Mouse (Mus musculus): Measurements from ENCODE around the gene Notch2.

DNA sequence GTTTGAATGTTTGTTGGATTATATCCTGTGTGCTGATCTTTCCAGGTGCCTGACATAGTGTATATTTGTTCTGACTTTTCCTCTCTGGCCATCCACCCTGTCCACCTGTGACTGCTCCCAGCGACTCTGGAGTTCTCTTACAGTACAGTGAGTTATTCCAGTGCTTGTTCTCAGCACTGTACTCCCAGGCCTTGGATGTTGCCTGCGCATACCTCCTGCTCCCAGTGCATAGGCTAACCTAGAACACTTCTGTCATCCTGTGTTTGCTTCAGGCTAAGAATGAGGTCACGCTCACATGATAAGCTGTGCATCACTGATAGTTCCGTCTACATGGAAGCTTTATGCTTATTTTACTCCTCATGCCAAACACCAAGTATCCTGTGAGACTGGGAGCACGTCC is 115.4 kb downstream of the Notch2 start:
- TF ChIP-seq EP300 (IDR thresholded peaks at IDR 0.05): no peak
- TF ChIP-seq CTCF (IDR thresholded peaks at IDR 0.05): no peak

All from lung, postnatal 0 days (tissue).